Mouse (Mus musculus): ENCODE data around the gene Prkd3.

DNA sequence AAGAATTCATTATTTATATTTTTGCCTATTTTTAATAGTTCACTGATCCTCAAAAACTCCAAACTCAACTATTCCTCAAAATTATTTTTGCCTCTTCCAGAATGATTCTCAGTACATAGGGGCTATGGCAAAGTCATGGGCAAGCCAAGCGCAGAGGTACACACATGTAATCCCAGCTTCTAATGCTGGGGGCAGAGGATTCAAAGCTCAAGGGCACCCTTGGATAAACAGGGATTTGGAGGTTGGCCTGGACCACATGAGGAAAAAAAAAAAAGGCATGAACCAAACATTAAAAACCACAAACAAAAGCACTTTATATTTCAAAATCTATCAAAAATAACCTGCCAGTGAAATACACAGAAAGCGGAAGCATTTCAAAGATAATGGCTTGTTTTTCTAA is 29.1 kb downstream of the Prkd3 start:
- TF ChIP-seq CTCF (IDR thresholded peaks at IDR 0.05; ENCODE audit: extremely low read depth, insufficient read depth, insufficient read length, insufficient replicate concordance) (no peak), POLR2A (IDR thresholded peaks at IDR 0.05; ENCODE audit: low read depth, low read length) (no peak)
